Mouse (Mus musculus): Measurements from ENCODE around the gene Tnfaip2. TPM values are rescaled to one million over a fixed set of nuclear protein-coding genes. Genes with fewer than 3 reads are reported as not detected.

The Tnfaip2 gene
- total and polyA plus RNA-seq, 2 experiments from 2014 or later, result 9.5 to 14.8 TPM

GRCm38 (mm10) chr12:111474384-111474783 is 32.1 kb downstream of the Tnfaip2 start:
- Histone ChIP-seq H3K4me3 (ENCODE audit: low read depth, low read length) (no peak overlapping the region), H3K4me1 (ENCODE audit: control insufficient read depth, insufficient read depth) (no peaks in the 10 kb centered on the region), H3K9ac (replicated peaks; ENCODE audit: low read depth, low read length) (no peak overlapping the region), H3K4me2 (ENCODE audit: low read depth, low read length) (no peak overlapping the region), H3K27ac (ENCODE audit: low read depth) (no peak overlapping the region), H3K9me3 (replicated peaks; ENCODE audit: control insufficient read depth, low read length) (no peaks in the 10 kb centered on the region), H3K27me3 (ENCODE audit: control insufficient read depth, insufficient read depth, low read length) (peaks cover 5% of the 10 kb centered on the region; the same call in 1 of the 2 replicates), H3K36me3 (replicated peaks; ENCODE audit: control insufficient read depth, insufficient read depth, low read length) (no peaks in the 10 kb centered on the region)
- TF ChIP-seq EP300 (IDR thresholded peaks at IDR 0.05; ENCODE audit: low read depth), result no peak
- TF ChIP-seq CTCF (IDR thresholded peaks at IDR 0.05; ENCODE audit: low read depth), result no peak
- no peak for DNase-seq (ENCODE audit: low spot score)
- WGBS, result 89% methylated on average over 3 of the region's 3 CpGs
- ATAC-seq (ENCODE audit: insufficient read depth, low read depth), result no peak

DNA sequence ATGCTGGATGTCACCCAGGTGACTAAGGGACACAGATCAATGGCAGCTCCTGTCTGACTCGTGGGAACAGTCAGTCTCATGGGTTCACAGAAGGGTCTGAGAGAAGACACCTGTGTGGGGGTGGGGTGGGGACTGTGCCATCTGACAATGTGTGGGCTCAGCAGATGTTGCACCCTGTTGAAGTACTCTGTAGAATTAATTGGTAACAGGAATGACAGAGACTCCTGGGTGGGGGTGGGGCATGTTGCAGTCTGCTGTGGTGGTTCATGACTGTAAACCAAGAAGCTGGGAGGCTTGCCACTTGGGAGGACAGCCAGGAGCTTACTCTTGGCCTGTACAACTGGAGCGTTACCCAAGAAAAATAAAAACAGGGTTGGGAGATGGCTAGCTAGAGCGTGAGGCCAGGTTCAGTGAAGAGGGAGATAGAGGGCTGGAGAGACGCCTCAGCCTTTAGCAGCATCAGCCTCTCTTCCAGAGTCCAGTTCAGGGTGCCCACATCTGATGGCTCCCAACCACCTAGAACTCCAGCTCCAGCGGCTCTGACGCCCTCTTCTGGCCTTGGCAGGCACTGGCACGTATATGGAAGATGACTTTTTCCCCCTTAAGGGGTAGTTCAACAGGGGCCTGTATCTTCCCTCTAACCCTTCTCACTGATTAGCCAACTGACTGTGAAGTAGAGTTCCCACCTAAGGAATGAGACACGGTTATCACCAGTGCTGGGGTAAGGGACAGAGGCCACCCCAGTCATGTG is 32.8 kb downstream of the Tnfaip2 start:
- peaks cover 5% of the 10 kb centered on the region; the same call in 1 of the 2 replicates for H3K27me3 ChIP-seq (ENCODE audit: control insufficient read depth, insufficient read depth, low read length)
- no peak overlapping the region for H3K4me3 ChIP-seq (ENCODE audit: low read depth, low read length)
- no peaks in the 10 kb centered on the region for H3K9me3 ChIP-seq (replicated peaks; ENCODE audit: control insufficient read depth, low read length)
- no peaks in the 10 kb centered on the region for H3K36me3 ChIP-seq (replicated peaks; ENCODE audit: control insufficient read depth, insufficient read depth, low read length)
- no peak overlapping the region for H3K4me2 ChIP-seq (ENCODE audit: low read depth, low read length)
- DNase-seq (ENCODE audit: low spot score) (no peak), ATAC-seq (ENCODE audit: insufficient read depth, low read depth) (peak; percentile 39; the same call in 1 of the 2 replicates)
- no peak overlapping the region for H3K27ac ChIP-seq (ENCODE audit: low read depth)
- WGBS, result 43% methylated on average over 8 of the region's 8 CpGs
- H3K4me1 ChIP-seq (ENCODE audit: control insufficient read depth, insufficient read depth), result no peaks in the 10 kb centered on the region
- H3K9ac ChIP-seq (replicated peaks; ENCODE audit: low read depth, low read length), result no peak overlapping the region
- TF ChIP-seq CTCF (IDR thresholded peaks at IDR 0.05; ENCODE audit: low read depth), result peak; percentile 4; the same call in 1 of the 2 replicates
- no peak for TF ChIP-seq EP300 (IDR thresholded peaks at IDR 0.05; ENCODE audit: low read depth)

DNA sequence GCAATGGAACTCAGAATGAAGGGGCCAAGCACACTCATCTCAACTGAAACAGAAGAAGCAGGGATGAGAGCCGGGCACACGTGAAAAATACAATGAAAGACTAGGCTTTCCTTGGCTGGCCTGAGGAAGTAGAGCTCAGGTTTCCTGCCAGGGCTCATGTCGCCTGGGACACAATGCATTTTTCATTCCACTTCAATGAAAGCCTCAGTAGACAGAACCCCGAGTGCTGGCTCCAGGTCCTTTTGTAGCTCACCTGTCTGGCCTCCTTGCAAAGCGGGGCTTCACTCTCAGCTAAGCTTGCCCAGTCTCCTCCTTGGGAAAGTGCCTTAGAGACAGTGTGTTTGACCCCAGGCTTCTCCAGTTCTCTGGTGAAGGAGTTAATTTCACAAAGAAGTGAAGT is 36.7 kb downstream of the Tnfaip2 start:
- Histone ChIP-seq H3K4me2 (ENCODE audit: low read depth, low read length) (no peak overlapping the region), H3K27me3 (ENCODE audit: control insufficient read depth, insufficient read depth, low read length) (0 out of 2 replicates have a peak, but pooled peaks cover 3% of the 10 kb centered on the region), H3K9ac (replicated peaks; ENCODE audit: low read depth, low read length) (no peak overlapping the region), H3K36me3 (replicated peaks; ENCODE audit: control insufficient read depth, insufficient read depth, low read length) (no peaks in the 10 kb centered on the region), H3K9me3 (replicated peaks; ENCODE audit: control insufficient read depth, low read length) (no peaks in the 10 kb centered on the region), H3K4me1 (ENCODE audit: control insufficient read depth, insufficient read depth) (no peaks in the 10 kb centered on the region), H3K4me3 (ENCODE audit: low read depth, low read length) (no peak overlapping the region), H3K27ac (ENCODE audit: low read depth) (no peak overlapping the region)
- no peak for TF ChIP-seq CTCF (IDR thresholded peaks at IDR 0.05; ENCODE audit: low read depth)
- WGBS, result 55% methylated on average over 5 of the region's 5 CpGs
- no peak for ATAC-seq (ENCODE audit: insufficient read depth, low read depth)
- DNase-seq (ENCODE audit: low spot score), result no peak

GRCm38 (mm10) chr12:111479917-111480316 is 37.6 kb downstream of the Tnfaip2 start:
- Histone ChIP-seq H3K9me3 (replicated peaks; ENCODE audit: control insufficient read depth, low read length) (no peaks in the 10 kb centered on the region), H3K27me3 (ENCODE audit: control insufficient read depth, insufficient read depth, low read length) (peaks cover 13% of the 10 kb centered on the region), H3K9ac (replicated peaks; ENCODE audit: low read depth, low read length) (no peak overlapping the region), H3K4me2 (ENCODE audit: low read depth, low read length) (no peak overlapping the region), H3K4me3 (ENCODE audit: low read depth, low read length) (no peak overlapping the region), H3K36me3 (replicated peaks; ENCODE audit: control insufficient read depth, insufficient read depth, low read length) (no peaks in the 10 kb centered on the region), H3K27ac (ENCODE audit: low read depth) (no peak overlapping the region), H3K4me1 (ENCODE audit: control insufficient read depth, insufficient read depth) (peaks cover under 1% of the 10 kb centered on the region; the same call in 1 of the 2 replicates)
- ATAC-seq (ENCODE audit: insufficient read depth, low read depth), result no peak
- TF ChIP-seq EP300 (IDR thresholded peaks at IDR 0.05; ENCODE audit: low read depth) (no peak), CTCF (IDR thresholded peaks at IDR 0.05; ENCODE audit: low read depth) (peak; percentile 60)
- WGBS, result 74% methylated on average over 2 of the region's 2 CpGs
- DNase-seq (ENCODE audit: low spot score), result no peak

- TF ChIP-seq CTCF (IDR thresholded peaks at IDR 0.05; ENCODE audit: low read depth), result no peak
- no peak for TF ChIP-seq EP300 (IDR thresholded peaks at IDR 0.05; ENCODE audit: low read depth)
- peak overlapping the region; percentile 81 for H3K4me2 ChIP-seq (ENCODE audit: low read depth, low read length)
- H3K9ac ChIP-seq (replicated peaks; ENCODE audit: low read depth, low read length), result no peak overlapping the region
- peaks cover 14% of the 10 kb centered on the region for H3K4me1 ChIP-seq (ENCODE audit: control insufficient read depth, insufficient read depth)
- peaks cover 61% of the 10 kb centered on the region for H3K27me3 ChIP-seq (ENCODE audit: control insufficient read depth, insufficient read depth, low read length)
- no peaks in the 10 kb centered on the region for H3K9me3 ChIP-seq (replicated peaks; ENCODE audit: control insufficient read depth, low read length)
- H3K27ac ChIP-seq (ENCODE audit: low read depth), result no peak overlapping the region
- no peaks in the 10 kb centered on the region for H3K36me3 ChIP-seq (replicated peaks; ENCODE audit: control insufficient read depth, insufficient read depth, low read length)
- DNase-seq (ENCODE audit: low spot score) (no peak), ATAC-seq (ENCODE audit: insufficient read depth, low read depth) (no peak; the same call in 1 of the 2 replicates)
- H3K4me3 ChIP-seq (ENCODE audit: low read depth, low read length), result peak overlapping the region; percentile 53
- 1% methylated on average over 63 of the region's 63 CpGs for WGBS
Observed at GRCm38 (mm10) chr12:111485046-111485651, 42.9 kb downstream of the Tnfaip2 start.
